Mouse (Mus musculus) layer of hippocampus, adult 18-20 months (tissue): ENCODE measurements around the gene Chrm4. TPM values are rescaled to one million over a fixed set of nuclear protein-coding genes. Genes with fewer than 3 reads are reported as not detected.
A peak's percentile ranks its signal among the peaks of the same experiment; 100 is the strongest.

Experiments used
- DNase-seq, 2 experiments: peaks; one replicate each; pipeline ENCODE4 v3.0.0; 2022; ENCODE audit warnings: low spot score in 2 of 2
- total RNA-seq, 2 experiments: library from RNA; stranded (reverse); gene quantifications; 2 replicates each; pipeline ENCODE4 v1.2.3; 2021

Gene Chrm4
- total RNA-seq, 2 experiments from 2014 or later: 32.0 to 32.6 TPM

DNA sequence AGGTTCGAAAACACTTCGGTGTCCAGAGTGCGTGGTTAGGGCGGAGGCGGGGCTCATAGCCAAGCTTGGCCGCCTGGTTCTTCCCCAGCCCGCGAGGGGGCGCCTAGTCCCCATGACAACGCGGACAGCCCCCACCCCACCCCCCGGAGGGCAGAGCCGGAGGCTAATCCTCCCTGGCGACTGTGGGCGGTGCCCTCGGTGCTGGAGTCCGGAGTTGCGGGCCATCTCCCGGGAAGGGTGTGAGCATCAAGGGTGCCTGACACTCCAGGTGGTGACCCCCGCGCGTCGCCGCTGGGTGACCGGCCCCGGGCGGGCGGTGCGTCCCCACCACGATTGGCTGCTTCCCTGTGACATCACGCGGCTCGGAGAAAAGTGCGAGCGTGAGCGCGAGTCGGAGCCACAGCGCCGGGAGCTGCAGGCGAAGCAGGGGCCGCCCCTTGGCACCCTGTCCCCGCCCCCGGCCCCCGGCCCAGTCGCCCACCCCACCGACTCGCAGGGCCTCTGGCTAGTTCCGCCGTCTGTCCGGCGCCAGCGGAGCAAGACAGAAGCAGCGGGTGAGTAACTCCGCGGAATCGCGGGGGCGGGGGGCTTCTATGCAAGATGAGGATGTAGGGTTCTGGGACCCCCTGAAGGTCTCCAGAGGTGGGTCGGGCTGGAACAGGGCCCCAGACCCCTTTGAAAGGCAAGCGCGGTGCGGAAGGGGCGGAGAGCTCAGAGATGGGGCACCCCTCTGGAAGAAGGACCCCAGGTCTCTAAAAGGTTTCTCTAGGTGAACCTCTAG is 5.1 kb upstream of the Chrm4 start:
- DNase-seq: peak; percentile 77 to 80

DNA sequence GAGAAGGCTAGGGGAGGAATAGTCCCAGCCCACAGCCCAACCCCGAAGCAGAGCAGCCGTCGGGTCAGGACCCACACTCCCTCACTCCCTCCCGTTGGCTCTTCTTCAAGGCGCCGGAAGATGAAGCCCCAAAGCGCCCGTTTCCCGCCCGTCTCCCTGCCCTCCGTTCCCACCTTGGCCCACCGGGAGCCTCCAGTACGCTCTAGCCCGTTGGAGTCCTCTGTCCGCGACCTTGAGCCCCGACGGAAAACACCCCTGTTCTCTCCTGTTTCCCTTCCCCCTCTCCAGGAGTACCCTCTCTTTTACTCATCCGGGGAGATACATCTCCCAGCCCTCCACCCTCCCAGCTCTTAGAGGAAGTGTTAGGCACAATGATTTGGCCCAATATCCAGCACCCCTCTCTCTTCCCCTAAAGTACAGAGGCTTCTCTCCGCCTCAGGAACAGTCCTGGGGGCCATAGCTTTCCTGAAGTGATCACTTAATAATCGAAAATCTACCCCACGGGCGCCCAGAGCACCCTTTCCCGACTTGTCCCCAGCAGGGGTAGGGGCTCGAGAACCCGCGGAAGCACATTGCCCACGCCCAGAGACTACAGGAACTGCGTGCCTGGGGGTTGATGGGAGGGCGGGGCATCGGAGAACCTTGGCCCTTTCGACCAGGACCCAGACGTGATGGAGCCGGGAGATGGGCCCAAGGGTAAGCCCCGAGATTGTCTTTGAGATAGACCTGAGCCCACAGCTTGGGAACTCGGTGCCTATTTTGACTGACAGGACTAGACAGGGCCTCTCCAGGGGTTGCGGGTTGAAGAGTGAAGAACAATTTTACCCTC is 4.2 kb upstream of the Chrm4 start:
- DNase-seq: peak in 1 of 2 experiments; percentile 36

DNA sequence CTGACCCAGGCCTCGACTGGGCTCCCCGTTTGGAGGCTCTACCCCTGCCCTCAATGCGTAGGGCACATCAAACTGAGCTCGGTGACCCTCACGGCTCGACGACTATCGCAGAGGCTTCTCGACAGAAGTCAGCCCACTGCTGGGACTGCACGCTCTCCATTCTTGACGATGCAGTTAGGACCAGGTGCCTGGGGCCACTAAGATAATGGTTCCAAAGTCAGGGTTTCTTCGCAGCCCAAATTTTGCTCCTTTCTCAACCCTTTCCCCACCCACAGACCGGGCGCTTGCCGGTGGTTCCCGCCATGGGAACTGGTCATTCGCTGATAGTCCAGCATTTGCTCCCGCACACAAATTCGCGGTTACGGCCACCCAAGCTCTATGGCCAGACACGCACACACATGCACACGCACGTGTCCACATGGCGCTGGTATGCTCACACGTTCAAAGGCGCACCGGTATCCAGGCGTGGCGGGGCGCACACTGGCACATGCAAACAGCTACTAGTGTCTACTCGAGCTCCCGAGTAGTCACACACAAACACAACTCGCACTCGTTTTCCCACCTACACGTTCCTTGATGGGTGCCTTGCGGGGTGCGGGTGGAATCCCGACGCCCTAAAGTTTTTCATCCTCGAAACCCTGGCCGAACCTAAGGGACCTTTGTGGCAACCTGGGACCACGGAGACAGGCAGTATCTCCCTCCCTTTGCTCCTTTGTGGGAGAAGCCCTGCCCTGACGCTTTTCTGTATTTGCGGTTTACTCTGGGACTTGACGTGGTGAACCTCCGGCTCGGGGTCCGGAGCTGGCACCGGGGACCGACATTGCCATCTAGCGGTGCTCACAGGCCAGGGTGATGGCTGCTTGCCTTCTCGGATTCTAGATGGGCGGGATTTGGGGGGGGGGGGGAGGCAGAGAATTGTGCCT is 3.4 kb upstream of the Chrm4 start:
- DNase-seq: peak in 1 of 2 experiments; percentile 83

DNA sequence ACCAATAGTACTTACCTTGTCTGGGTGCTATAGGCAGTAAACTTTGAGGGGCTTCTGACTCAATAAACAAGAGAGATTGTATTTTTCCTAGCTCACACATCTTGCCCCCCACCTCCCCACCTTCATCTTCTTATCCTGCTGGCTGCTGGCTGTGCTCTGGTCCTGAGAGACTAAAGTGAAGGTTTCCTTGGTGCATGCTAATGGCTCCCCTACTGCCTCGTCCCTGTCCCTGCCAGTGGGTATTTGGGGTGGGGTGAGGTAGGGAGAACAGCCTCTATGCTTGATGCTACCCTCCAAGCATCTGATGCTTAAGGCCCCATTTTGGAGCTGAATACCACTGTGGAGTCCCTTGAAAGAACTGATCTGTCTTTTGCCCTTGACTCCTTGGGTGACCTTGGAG is 2.3 kb upstream of the Chrm4 start:
- no peak for DNase-seq

DNA sequence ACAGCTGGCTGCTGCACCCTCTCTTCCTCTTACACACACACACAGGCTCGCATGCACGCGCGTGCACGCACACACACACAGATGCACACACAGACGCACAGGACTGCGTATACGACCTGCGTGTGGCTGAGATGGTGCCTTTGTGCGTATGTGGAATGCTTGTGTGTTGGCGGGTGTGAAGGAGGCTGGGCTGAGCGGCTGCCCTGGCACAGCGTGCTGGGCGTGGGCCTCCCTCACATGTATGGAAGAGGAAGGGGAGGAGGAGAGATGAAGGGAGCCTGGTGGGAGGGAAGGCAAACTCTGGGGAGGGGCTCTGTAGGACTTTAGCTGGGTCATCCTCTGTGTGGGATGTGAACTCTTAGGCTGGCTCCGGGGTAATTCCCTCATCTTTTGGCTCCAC is 1.6 kb upstream of the Chrm4 start:
- DNase-seq: peak in 1 of 2 experiments; percentile 67

DNA sequence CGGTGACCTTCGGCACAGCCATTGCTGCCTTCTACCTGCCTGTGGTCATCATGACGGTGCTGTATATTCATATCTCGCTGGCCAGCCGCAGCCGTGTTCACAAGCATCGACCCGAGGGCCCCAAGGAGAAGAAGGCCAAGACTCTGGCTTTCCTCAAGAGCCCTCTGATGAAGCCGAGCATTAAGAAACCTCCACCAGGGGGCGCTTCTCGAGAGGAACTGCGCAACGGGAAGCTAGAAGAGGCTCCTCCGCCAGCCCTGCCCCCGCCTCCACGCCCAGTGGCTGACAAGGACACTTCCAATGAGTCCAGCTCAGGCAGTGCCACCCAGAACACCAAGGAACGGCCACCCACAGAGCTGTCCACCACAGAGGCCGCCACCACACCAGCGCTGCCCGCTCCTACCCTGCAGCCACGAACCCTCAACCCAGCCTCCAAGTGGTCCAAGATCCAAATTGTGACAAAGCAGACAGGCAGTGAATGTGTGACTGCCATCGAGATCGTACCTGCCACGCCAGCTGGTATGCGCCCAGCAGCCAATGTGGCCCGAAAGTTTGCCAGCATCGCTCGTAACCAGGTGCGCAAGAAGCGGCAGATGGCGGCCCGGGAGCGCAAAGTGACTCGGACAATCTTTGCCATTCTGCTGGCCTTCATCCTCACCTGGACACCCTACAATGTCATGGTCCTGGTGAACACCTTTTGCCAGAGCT is 931 bp downstream of the Chrm4 start:
- DNase-seq: peak in 1 of 2 experiments; percentile 85

DNA sequence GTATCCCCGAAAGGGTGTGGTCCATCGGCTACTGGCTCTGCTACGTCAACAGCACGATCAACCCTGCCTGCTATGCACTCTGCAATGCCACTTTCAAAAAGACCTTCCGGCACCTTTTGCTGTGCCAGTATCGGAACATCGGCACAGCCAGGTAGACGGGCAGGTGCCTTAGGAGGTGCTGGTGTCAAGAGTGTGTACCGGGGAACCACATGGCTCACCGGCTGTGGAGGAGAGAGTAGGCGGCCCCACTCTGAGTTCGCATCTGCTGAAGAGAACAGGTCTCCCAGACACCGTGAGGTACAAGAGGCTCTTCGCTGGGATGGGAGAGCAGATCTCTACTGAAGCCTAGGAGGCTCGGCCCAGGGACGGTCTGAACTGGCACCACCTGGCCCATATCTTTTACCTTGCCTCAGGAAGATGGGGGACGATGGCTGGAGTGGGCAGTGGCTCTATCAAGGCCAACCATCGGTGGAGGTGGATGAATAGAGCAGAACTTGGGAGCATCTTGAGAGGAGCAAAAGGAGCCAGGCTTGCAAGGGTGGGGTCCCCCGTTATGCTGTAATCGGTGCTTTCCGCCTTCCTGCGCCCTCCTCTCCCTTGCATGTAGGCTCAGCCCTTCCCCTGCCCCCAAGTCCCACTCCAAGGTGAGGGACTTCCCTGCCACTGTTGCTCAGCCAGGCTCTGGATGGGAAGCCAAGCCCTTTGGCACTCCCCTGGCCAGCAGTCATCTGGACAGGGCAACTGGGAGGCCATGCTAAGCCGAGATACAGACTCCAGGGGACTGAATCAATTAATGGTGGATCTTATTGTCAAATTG is 1.7 kb downstream of the Chrm4 start:
- DNase-seq: no peak

DNA sequence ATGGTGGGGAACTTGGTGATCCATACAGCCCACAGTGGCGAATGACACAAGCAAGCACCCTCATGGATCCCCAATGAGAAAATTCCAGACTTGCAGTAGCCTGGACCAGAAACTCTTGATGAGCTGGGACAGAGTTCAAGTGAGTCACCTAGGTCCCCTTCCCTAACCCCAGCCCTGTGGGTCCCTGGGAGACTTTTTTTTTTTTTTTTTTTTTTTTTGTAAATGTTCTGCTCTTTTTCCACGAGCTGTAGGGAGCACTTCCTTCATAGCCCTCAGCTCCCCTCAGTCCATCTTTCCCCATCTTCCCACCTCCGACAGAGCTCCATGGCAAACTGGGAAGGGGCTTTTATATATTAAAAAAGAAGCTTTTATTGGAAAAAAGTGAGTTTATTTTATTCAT is 2.4 kb downstream of the Chrm4 start:
- DNase-seq: no peak

DNA sequence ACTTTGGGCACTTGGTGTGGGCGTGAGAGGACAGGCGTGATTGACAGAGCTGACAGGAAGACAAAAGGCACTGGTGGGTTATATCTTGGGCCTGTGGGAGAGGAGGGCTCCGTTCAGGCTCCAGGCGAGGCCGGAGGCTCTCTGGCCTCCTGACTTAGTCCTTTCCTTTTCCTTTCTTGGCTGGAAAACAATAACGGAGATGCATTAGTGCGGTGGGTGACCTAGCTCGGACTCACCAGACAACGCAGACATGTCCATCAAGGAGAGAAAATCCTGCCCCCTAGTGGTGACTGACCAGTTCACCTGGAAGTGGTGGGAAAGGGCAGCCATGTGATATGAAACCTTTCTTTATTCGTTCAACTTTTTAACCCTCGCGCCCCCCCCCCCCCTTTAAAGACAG is 2.9 kb downstream of the Chrm4 start:
- no peak for DNase-seq

DNA sequence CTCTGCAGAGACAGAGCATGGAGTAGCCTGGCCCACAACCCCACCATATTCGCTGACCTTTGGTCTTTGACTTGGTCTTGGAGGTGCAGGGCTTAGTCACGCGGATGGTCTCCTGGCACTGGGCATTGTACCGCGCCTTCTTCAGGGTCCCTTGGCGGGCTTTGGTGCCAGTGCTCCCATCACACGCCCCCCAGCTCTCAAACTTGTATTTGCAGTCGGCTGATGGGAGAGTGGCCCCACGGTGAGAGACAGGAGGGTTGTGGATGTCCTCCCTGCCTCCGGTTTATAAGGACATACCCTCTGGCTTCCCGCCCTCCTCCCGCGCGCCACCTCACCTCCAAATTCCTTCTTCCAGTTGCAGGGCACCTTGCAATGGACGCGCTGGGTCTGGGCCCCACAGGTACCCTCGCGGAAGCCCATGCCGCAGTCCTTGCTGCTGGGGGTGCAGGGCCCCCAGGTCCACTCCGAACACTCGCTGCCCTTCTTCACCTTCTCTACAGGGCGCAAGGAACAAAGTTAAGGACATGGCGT is 3.8 kb downstream of the Chrm4 start:
- DNase-seq: no peak

DNA sequence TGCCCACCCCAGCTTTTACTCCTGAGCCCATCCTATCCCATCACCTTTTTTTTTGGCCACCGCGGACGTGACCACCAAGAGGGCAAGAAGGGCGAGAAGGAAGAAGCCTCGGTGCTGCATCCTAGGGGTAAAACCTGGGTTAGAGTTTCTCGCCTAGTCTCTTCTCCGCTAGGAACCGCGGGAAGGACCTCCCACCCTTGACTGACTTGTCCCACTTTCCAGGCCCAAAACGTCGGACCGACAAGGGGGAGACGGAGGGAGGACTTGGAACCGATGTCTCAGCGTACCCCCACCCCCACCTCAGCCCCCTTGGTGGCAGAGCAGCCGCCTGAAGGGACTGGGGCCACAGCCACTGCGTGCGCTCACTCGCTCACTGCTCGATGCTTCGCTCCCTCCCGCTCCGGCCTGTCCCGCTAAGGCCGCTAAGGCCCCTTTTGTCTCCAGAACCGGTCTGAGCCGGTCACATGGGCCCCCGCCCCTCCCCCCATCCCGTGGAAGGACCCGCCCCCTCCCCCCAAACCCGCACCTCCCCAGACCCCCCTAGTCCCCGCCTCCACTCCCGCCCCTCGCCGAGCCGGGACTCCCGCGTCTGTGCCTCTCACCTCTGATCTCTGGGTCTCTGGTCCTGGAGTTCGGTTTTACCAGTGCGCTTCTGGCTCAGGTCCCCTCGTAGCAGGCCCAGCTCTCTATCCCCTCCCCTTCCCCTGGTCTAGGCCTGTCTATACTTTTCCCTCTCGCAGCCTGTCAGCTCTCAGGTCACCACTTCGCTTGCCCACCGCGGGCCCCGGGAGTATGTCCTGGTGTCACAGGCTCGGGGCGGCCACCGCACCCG is 4.5 kb downstream of the Chrm4 start:
- DNase-seq: no peak

DNA sequence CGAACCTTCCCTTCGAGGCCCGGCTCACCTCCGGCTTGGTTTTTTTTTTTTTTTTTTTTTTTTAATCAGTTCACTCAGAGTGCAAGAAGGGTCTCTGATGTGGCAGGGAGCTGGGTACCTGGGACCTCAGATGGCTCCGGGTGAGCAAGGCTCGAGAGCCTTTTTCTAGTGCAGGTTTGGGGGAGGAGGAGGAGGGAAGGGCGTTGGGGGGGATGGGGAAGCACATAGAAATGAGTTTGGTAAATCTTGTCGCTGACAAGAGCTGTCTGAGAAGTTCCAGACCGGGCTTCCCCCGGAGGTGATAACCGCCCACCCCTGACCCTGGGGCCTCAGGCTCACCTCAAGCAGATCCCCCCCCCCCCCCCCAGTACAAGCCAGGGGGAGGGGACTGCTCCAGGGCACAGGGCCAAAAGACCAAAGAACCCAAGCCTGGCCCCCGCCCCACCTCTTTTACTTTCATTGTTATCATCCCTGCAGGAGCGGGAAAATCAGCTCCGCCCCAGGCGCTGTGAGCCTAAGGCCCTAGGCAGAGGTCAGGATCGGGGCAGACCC is 5.2 kb downstream of the Chrm4 start, which contains the start of gene Mdk:
Gene Mdk (minus strand): TSS at position 138 of the 552 bp plus-strand sequence.
- DNase-seq: no peak

DNA sequence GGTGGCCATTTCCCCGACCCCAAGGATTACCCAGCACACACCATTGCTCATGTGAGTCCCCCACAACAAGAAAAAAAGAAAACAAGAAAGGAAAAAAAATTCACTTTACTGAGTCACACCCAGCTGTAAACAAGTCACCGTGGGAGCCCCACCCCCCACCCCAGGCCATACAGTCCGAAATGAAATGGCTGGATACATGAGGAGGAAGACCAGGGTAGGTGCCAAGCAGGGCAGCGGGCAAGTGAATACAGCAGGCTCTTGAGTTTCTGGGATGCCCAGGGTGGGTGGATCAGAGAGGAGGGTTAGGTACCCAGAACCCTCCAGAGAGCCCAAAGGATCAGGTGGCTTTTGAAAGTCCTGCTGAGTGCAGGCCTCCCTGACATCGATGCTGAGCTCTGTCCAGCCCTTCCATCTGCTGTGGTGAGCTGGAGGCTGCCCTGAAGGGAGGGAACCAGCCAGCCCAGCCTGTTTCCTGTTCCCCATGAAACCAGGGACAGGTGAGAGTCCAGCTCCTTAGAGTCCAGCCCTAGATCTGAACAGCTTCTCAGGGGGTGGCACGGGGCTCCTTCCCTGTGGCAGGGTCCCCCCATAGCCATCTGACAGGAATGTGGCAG is 5.8 kb downstream of the Chrm4 start:
- no peak for DNase-seq

DNA sequence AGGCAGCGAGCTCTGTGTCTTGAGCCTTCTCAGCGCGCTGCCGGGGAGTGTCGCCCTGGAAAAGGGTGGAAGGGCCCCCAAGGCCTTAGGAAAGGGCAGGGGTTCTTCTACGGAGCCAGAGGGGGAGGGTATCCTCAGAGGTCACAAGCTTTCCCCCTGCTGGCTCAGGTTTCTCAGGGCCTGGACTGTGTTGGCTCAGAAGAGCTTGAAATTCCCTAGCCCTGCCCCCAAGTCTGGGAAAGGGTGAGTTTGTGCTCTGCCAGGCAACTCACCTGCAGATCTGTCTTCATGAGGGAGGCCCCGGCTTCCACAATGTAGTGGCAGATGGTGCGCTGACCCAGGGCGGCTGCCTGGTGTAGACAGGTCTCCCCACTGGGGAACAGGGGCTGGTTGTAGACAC is 6.4 kb downstream of the Chrm4 start:
- DNase-seq: no peak

DNA sequence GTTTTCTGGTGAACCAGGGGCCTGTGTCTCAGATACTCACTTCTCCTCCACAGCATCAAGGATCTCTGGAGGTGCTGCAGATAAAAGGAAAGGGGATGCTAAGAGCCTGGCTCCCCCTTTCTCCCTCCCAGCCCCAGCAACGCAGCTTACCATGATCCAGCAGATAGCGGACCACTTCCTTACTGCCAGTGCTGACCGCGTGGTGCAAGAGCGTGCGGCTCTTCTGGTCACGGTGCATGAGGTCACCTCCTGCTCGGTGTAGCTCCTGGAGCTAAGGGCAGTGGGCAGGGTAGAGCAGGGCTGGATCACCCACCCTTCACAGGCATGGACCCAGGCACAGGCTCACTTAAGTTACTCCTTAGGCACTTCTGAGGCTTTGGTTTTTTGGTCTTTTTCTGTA is 7.0 kb downstream of the Chrm4 start:
- no peak for DNase-seq

DNA sequence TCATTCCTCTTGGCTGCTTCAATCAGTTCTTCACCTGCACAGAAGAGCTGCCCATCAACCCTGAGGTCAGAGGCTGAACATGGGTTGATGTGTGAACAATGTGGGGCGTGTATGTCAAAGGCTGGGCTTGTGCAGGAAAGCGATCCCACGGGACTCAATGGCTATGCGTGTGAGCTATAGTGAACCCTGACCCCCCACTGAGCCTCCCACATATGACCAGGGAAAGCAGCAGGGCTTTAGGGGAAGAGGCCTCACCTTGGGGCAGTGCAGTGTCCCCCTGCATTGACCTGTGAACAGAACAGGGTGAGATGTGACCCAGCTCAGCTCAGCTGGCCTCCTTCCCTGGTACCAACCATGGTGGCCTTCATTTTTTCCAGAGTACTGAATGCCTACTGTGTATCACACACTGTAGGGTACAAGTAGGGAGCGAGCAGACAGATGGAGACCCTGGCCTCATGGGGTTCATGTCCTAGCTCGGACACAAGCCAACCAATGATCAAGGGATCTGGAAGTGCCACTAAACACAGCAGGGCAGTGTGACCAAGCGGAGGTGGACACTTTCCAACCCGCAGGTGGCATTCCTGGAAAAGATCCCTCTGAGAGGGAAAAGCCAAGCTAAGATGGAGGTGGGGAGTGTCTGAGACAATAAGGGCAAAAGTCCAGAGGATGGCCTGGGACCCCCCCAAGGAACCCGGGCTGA is 7.9 kb downstream of the Chrm4 start:
- no peak for DNase-seq

DNA sequence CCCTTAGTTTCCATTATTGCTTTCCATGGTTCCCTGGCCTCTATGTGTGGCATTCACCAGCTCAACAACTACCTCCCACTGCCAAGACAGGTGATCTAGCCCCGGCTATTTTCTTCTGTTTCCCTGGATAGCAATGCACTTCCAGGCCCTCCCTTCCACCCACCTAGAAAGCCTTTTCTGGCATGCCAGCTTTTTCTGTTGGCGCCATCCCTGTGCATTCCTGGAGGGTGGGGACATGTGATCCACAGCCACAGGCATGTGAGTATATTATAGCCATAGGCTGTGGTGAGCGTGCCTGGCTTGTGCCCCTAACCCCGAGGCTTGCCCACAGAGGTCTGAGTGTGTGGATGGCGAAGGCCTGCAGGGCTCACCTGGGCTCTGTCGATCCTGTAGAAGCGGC is 9.1 kb downstream of the Chrm4 start:
- no peak for DNase-seq
